Mouse (Mus musculus): ENCODE results near the gene Abcb5. TPM values are rescaled to one million over a fixed set of nuclear protein-coding genes. Genes with fewer than 3 reads are reported as not detected.

Gene Abcb5
- polyA plus RNA-seq, 1 experiment from 2014 or later = not detected

DNA sequence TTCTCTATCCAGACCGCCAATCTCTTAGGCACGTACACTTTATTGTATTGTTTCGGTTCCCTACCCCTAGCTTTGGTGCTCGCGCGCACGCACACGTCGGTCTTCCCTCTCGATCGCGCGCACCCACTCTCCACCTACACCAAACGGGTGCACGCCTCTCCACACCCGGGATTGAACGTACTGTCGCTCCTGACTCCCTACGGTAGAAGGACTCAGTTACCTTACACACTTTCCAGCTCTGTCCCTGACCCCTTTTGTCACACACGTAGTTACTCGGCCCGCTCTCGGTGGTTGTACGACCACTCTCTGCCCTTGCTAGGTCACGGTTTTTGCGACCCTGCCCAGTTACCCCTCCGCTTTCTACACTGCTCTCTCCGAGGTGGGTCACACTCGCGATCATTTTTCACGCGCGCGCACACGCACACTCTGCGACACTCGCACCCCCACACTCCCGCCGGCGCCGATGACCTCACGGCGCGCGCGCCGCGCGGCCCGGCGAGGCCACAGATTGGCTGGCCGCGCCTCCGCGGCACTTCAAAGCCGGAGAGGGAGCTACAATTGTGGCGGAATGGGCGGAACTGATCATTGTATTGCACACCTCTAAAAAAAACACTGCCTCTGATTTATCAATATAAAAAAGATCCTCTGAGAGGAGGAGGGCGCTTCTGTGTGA is 119.4 kb downstream of the Abcb5 start:
- WGBS (ENCODE audit: insufficient replicate concordance) = under 1% methylated on average over 59 of the region's 59 CpGs
- Histone ChIP-seq H3K9me3 (replicated peaks) (no peaks in the 10 kb centered on the region), H3K27me3 (replicated peaks) (peaks cover 91% of the 10 kb centered on the region), H3K4me3 (peak overlapping the region; percentile 45), H3K4me1 (peaks cover 11% of the 10 kb centered on the region; the same call in 1 of the 2 replicates), H3K27ac (no peak overlapping the region), H3K9ac (no peak overlapping the region), H3K4me2 (peak overlapping the region; percentile 68), H3K36me3 (no peaks in the 10 kb centered on the region)
- ATAC-seq = peak; percentile 33

DNA sequence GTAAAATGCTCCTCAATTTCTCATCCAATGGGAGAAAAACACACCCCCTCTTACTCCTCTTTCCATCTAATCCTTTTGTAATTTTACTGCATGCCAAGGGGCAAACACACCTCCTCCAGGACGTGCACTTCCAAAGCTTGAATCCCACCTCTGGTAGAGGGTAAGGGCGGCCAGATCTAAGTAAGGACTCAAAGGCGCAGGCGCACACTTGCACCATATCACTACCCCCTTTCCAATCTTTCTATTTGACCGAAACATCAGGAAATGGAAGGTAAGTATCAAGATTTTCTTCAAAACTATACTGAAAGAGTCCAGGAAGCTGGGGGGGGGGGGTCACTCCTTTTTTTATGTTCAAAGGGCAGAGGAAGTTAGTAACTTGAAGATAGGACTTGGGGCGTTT is 120.0 kb downstream of the Abcb5 start, which contains the start of gene Sp8:
TSS of gene Sp8 (plus strand) at position 109 of the 400 bp plus-strand sequence.
- Histone ChIP-seq H3K4me1 (peaks cover 11% of the 10 kb centered on the region; the same call in 1 of the 2 replicates), H3K36me3 (no peaks in the 10 kb centered on the region), H3K9ac (no peak within 1 kb of the TSS), H3K27ac (no peak within 1 kb of the TSS), H3K27me3 (replicated peaks) (peaks cover 94% of the 10 kb centered on the region), H3K9me3 (replicated peaks) (no peaks in the 10 kb centered on the region), H3K4me3 (peak within 1 kb of the TSS; percentile 45), H3K4me2 (peak within 1 kb of the TSS; percentile 68)
- no peak for ATAC-seq
- 2% methylated on average over 6 of the region's 6 CpGs for WGBS (ENCODE audit: insufficient replicate concordance)

DNA sequence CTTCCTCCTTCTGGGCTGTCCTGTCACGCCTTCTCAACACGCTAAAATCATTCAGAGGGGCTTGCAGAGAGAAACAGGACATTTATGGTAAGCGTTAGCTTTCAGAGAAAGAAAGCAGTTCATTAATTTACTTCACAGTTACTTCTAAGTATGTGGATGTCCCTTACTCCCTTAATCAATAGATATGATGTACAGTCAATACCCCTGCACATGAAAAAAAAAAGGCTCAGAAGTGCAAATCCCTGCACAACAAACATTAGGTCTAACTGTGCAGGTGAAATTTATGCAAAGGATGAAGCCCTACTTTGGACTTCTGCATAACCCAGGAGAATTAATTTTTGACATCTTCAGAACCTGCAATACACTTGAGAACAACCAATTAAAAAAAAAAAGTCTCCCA is 120.9 kb downstream of the Abcb5 start:
- WGBS (ENCODE audit: insufficient replicate concordance) = 7% methylated on average over 3 of the region's 3 CpGs
- no peak overlapping the region for H3K4me2 ChIP-seq
- H3K4me1 ChIP-seq = peaks cover 11% of the 10 kb centered on the region; the same call in 1 of the 2 replicates
- ATAC-seq = no peak
- no peak overlapping the region for H3K4me3 ChIP-seq
- peaks cover 98% of the 10 kb centered on the region for H3K27me3 ChIP-seq (replicated peaks)
- no peaks in the 10 kb centered on the region for H3K9me3 ChIP-seq (replicated peaks)
- H3K36me3 ChIP-seq = no peaks in the 10 kb centered on the region
- no peak overlapping the region for H3K9ac ChIP-seq
- no peak overlapping the region for H3K27ac ChIP-seq

DNA sequence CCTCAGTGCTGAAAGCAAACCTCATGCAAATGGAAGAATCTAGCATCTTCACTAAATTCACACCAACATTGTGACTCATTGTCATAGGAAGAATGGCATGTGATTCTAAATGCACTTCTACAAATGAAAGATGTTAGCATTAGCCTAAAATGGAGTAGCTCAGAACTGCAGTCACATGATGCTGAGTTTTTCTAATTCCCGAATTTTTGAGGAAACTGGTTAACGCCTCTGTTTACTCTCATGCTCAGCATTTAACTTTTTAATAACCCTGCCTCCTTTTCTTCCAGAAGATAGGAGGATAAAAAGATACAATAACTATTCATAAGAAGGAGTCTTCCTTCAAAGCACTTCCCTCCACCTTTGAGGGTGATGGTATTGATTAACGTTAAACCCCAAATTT is 121.4 kb downstream of the Abcb5 start:
- H3K27ac ChIP-seq = no peak overlapping the region
- H3K4me1 ChIP-seq = peaks cover 11% of the 10 kb centered on the region; the same call in 1 of the 2 replicates
- WGBS (ENCODE audit: insufficient replicate concordance) = 6% methylated on average over 3 of the region's 3 CpGs
- no peaks in the 10 kb centered on the region for H3K36me3 ChIP-seq
- no peak overlapping the region for H3K9ac ChIP-seq
- no peak for ATAC-seq
- no peak overlapping the region for H3K4me3 ChIP-seq
- no peak overlapping the region for H3K4me2 ChIP-seq
- H3K27me3 ChIP-seq (replicated peaks) = peaks cover 98% of the 10 kb centered on the region
- no peaks in the 10 kb centered on the region for H3K9me3 ChIP-seq (replicated peaks)

DNA sequence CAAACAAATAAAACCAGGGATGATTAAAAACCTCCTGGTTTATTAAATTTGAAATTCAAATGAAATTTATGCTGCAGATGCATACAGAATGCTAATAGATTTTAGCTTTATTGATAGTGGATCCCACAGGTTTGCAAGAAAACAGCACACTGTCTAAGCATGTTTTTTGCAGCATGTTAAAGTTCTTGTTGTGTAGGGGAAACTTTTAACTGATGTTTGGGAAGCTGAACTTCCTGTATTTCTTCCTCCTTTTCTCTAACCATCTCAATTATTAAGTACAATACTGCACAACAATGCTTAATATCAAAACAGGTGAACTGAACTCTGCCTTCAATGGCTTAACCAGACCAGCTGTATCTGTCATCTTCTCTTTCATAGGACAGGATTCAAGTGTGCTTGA is 122.1 kb downstream of the Abcb5 start:
- Histone ChIP-seq H3K4me2 (no peak overlapping the region), H3K27ac (no peak overlapping the region), H3K4me3 (no peak overlapping the region), H3K4me1 (peaks cover 11% of the 10 kb centered on the region; the same call in 1 of the 2 replicates), H3K9ac (no peak overlapping the region), H3K27me3 (replicated peaks) (peaks cover 96% of the 10 kb centered on the region), H3K36me3 (no peaks in the 10 kb centered on the region), H3K9me3 (replicated peaks) (no peaks in the 10 kb centered on the region)
- ATAC-seq = no peak

DNA sequence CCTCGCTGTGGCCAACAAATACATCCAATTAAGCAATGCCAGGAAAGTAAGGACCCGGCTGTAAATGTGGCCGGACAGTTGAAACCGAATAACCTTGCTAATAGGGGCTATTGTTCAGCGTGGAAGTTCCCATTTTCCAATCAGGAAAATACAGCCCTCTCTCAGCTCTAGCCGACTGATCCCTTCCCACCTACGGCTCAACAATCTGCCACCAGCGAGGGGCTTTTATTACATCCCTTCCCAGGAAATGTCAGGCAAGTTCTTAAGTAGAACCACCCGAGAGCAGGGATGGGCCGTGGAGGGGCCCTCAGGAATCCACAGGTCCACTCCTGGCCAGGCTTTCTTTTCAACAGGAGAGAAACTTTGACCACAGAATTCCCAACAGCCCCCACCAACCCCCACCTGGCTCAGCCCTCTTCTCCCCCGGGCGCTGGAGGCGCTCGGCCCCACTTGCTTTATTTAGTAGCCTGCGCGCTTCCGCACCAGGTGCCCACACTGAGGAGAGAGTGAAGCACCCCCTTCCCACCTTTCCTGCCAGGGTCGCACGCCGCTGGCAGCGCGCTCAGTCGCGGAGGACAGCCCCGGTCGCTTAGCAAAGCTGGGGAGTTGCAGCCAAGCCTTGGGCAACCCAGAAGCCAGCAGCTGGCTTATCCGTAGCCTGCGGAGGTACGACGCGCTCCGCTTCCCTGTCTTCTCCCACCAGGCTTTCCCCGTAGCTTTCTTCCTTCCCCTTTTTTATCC is 123.4 kb downstream of the Abcb5 start:
- H3K36me3 ChIP-seq = no peaks in the 10 kb centered on the region
- whole genome bisulfite sequencing (ENCODE audit: insufficient replicate concordance) = 1% methylated on average over 33 of the region's 33 CpGs

DNA sequence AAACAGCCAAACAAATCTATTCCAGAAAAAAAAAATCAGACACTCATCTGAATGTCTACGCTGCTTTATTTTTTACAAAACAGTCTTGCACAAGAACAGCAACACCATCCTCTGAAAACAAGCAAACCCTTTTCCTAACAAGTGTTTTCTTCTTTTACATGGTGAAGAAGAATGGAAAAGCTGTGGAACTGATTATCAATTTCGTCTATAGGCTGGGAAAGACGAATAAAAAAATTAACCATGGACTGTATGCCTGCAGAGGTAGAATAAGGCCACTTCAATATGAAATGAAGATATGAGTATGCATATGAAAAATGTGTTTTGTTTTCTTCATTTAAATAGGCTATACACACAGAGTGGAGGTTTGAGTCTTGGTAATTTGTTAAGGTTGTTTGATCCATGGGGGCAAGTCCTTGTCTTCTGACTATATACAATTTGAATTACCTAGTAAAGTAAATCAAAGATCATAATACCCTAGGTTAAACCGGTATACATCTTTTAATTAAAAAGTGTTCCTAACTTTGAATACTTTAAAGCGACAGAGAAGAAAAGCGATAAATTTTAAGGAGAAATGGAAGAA is 124.2 kb downstream of the Abcb5 start:
- ATAC-seq = no peak
- WGBS (ENCODE audit: insufficient replicate concordance) = 9% methylated on average over 6 of the region's 6 CpGs
- Histone ChIP-seq H3K4me3 (no peak overlapping the region), H3K9me3 (replicated peaks) (no peaks in the 10 kb centered on the region), H3K27ac (no peak overlapping the region), H3K27me3 (replicated peaks) (peaks cover 96% of the 10 kb centered on the region), H3K4me2 (no peak overlapping the region), H3K9ac (no peak overlapping the region), H3K4me1 (no peaks in the 10 kb centered on the region), H3K36me3 (no peaks in the 10 kb centered on the region)

More for the DNA sequence above, 123.4 kb downstream of the Abcb5 start:
- Histone ChIP-seq H3K27me3 (replicated peaks) (peaks cover 96% of the 10 kb centered on the region), H3K4me1 (no peaks in the 10 kb centered on the region), H3K9ac (no peak overlapping the region), H3K4me2 (no peak overlapping the region), H3K9me3 (replicated peaks) (no peaks in the 10 kb centered on the region), H3K4me3 (no peak overlapping the region), H3K27ac (no peak overlapping the region)
- ATAC-seq = no peak

DNA sequence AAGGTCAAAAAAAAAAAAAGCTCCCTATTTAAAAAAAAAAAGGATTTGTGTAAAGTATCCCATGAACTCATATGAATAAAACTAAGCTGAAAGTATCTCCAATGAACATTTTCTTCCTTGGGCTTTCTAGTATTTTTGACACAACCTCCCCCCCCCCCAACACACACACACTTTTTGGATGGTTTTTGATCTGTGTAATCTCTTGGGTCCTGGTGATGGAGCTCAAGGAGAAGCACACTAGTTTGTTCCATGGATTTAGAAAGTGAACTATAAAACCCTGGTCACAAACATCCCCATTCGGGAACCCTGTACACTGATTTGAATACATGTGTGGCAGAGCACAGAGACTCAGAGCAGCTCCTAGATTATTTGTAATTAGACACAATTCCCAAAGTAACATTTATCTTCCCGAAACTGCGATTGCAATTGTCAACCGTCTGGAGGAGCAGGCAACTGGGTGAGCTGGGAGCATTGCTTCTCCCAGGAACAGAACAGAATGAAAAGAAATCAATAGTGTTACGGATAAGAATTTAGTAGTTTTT is 124.8 kb downstream of the Abcb5 start:
- Histone ChIP-seq H3K36me3 (no peaks in the 10 kb centered on the region), H3K4me1 (no peaks in the 10 kb centered on the region), H3K27ac (no peak overlapping the region), H3K9ac (no peak overlapping the region), H3K4me3 (no peak overlapping the region), H3K9me3 (replicated peaks) (no peaks in the 10 kb centered on the region), H3K27me3 (replicated peaks) (peaks cover 96% of the 10 kb centered on the region), H3K4me2 (no peak overlapping the region)
- ATAC-seq = no peak
- WGBS (ENCODE audit: insufficient replicate concordance) = 6% methylated on average over 5 of the region's 5 CpGs

DNA sequence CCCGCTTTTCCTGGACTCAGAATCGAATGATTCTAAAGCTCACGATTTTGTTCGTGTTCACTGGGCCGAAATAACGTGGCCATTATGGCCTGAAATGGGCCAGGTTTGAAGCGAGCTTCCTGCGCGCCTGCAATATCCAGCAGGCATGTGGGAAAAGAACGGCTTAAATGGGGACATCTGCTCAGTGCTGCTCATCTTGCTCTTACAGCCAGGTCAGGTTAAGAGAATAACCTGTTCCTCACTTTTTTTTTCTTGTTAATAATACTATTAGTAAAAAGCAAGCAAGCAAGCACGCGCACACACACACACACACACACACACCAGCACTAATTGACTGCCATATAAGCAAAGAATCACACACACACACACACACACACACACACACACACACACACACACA is 125.4 kb downstream of the Abcb5 start:
- Histone ChIP-seq H3K4me2 (no peak overlapping the region), H3K4me1 (no peaks in the 10 kb centered on the region), H3K36me3 (no peaks in the 10 kb centered on the region), H3K27ac (no peak overlapping the region), H3K27me3 (replicated peaks) (peaks cover 96% of the 10 kb centered on the region), H3K9ac (no peak overlapping the region), H3K9me3 (replicated peaks) (no peaks in the 10 kb centered on the region), H3K4me3 (no peak overlapping the region)
- no peak for ATAC-seq
- 8% methylated on average over 11 of the region's 12 CpGs for WGBS (ENCODE audit: insufficient replicate concordance)

DNA sequence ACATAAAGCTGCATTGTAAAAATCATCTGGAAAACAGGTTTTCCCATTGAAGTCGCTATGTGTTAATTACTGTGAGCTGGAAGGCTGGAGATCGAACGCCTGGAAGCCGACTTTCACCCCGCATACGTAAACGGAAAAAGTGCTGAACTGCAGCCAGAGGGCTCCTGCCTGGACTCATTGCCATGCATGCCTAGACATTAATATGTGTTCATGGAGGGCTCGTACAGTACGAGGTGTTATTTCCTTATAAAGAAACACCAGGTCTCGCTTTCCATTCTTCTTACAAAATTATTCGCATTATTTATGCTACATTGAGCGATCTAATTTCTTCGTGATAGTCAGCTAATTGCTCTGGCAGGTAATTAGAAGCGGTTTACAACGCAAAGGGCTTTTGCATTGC is 125.9 kb downstream of the Abcb5 start:
- no peak overlapping the region for H3K9ac ChIP-seq
- H3K27ac ChIP-seq = no peak overlapping the region
- no peaks in the 10 kb centered on the region for H3K9me3 ChIP-seq (replicated peaks)
- no peaks in the 10 kb centered on the region for H3K4me1 ChIP-seq
- no peak overlapping the region for H3K4me2 ChIP-seq
- H3K27me3 ChIP-seq (replicated peaks) = peaks cover 93% of the 10 kb centered on the region
- 3% methylated on average over 15 of the region's 15 CpGs for WGBS (ENCODE audit: insufficient replicate concordance)
- no peaks in the 10 kb centered on the region for H3K36me3 ChIP-seq
- ATAC-seq = no peak
- no peak overlapping the region for H3K4me3 ChIP-seq

DNA sequence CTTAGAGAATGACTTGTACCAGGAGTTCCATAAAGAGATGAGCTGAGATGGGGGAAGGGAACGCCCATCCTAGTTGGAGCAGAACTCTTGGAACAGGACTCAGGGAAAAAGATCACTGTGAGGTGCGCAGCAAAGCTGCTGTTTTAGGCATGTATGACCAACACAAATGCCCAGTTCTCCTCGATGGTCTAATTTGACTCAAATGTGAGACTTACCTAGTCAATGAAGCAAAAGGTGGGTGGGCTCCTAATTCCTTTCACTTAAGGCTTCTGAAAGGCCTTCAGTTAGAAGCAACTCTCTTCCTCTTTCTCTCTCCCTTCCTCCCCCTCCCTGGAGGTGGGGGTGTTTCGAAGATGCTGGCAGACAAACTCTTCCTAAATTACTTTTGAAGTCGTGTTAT is 126.8 kb downstream of the Abcb5 start:
- no peak for ATAC-seq
- Histone ChIP-seq H3K27me3 (replicated peaks) (peaks cover 90% of the 10 kb centered on the region), H3K9me3 (replicated peaks) (no peaks in the 10 kb centered on the region), H3K4me1 (no peaks in the 10 kb centered on the region), H3K27ac (no peak overlapping the region), H3K4me2 (no peak overlapping the region), H3K9ac (no peak overlapping the region), H3K36me3 (no peaks in the 10 kb centered on the region), H3K4me3 (no peak overlapping the region)
- WGBS (ENCODE audit: insufficient replicate concordance) = 4% methylated on average over 5 of the region's 5 CpGs

DNA sequence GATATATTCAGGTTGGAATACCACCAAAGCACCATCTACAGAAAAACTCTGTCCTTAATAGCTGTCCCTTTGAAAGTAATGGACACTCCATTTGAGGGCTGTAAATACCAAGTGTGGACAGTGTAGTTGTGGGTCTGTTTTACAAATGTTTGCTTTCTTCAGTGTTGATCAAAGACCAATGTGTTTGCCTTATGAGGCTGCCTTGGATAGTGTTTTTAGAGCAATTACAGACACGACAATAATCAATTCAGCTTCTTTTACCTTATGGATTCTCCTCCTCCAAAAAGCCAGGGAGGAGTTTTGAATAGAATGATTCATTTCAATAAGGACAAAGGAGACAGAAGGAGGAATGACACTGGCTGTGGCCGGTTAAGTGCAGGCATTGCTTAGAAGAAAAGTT is 128.0 kb downstream of the Abcb5 start:
- Histone ChIP-seq H3K27me3 (replicated peaks) (peaks cover 78% of the 10 kb centered on the region), H3K4me3 (no peak overlapping the region), H3K4me2 (no peak overlapping the region), H3K36me3 (no peaks in the 10 kb centered on the region), H3K4me1 (no peaks in the 10 kb centered on the region), H3K27ac (no peak overlapping the region), H3K9ac (no peak overlapping the region), H3K9me3 (replicated peaks) (no peaks in the 10 kb centered on the region)
- ATAC-seq = no peak
- WGBS (ENCODE audit: insufficient replicate concordance) = 9% methylated on average over 2 of the region's 2 CpGs
